Mouse (Mus musculus) intestine, embryonic 16.5 days (tissue): ENCODE results near the gene Gfral. TPM values are rescaled to one million over a fixed set of nuclear protein-coding genes. Genes with fewer than 3 reads are reported as not detected.
A peak's percentile ranks its signal among the peaks of the same experiment; 100 is the strongest.

Source experiments
- ATAC-seq: fragments of 200-750 bp; cut with Nextera tagmentation; 2 replicates; pipeline ENCODE4 v1.8.0; 2017; ENCODE audit warnings: moderate TSS enrichment, moderate library complexity
- H3K27ac ChIP-seq: fragments of 300-500 bp; sonication (generic); 2 replicates; pipeline ENCODE4 v1.5.1; 2014; ENCODE audit warnings: mild to moderate bottlenecking, low read length
- H3K27me3 ChIP-seq: fragments of 300-500 bp; sonication (generic); replicated peaks from 2 replicates; pipeline ENCODE4 v1.6.1; 2014; ENCODE audit warnings: low read length, control low read depth, mixed read lengths; ENCODE audit not compliant: control insufficient read depth, insufficient read depth
- H3K36me3 ChIP-seq: fragments of 300-500 bp; sonication (generic); 2 replicates; pipeline ENCODE4 v1.6.1; 2014; ENCODE audit warnings: low read length, control low read depth; ENCODE audit not compliant: control insufficient read depth, insufficient read depth
- H3K4me1 ChIP-seq: fragments of 300-500 bp; sonication (generic); 2 replicates; pipeline ENCODE4 v1.6.1; 2014; ENCODE audit warnings: low read length, control low read depth, mixed read lengths; ENCODE audit not compliant: control insufficient read depth, insufficient read depth
- H3K4me2 ChIP-seq: fragments of 300-500 bp; sonication (generic); 2 replicates; pipeline ENCODE4 v1.6.1; 2014; ENCODE audit warnings: low read depth, low read length, control low read depth
- H3K4me3 ChIP-seq: fragments of 300-500 bp; sonication (generic); 2 replicates; pipeline ENCODE4 v1.5.1; 2014; ENCODE audit warnings: mild to moderate bottlenecking, low read length
- H3K9ac ChIP-seq: fragments of 300-500 bp; sonication (generic); 2 replicates; pipeline ENCODE4 v1.6.1; 2014; ENCODE audit warnings: low read depth, low read length
- H3K9me3 ChIP-seq: fragments of 300-500 bp; sonication (generic); 2 replicates; pipeline ENCODE4 v1.6.1; 2016; ENCODE audit warnings: low read length, control low read depth; ENCODE audit not compliant: control insufficient read depth
- WGBS: fragments of 180-500 bp; shearing (Covaris S2); extraction: QIAGEN DNeasy Blood & Tissue Kit; methylation state at CpG from one replicate; pipeline ENCODE4 v1.1.7; 2014; 5-methylcytosine and 5-hydroxymethylcytosine counted together
- polyA plus RNA-seq: library from polyadenylated mRNA; unstranded; fragments of >200 nt; fragmentation: Nextera tagmentation; extraction: Ambion mirVana; gene quantifications from 2 replicates; pipeline ENCODE4 v1.2.1, GENCODE M21; 2015

Gfral gene
- polyA plus RNA-seq, result not detected in 2 replicates

GRCm38 (mm10) chr9:76213557-76213956 lies at the start of gene Gfral:
TSS of gene Gfral (minus strand) at chr9:76213657.
- Histone ChIP-seq H3K4me2 (no peak within 1 kb of the TSS), H3K4me1 (no peaks in the 10 kb centered on the region), H3K27ac (no peak within 1 kb of the TSS), H3K4me3 (no peak within 1 kb of the TSS), H3K27me3 (no peaks in the 10 kb centered on the region), H3K9me3 (no peaks in the 10 kb centered on the region), H3K9ac (no peak within 1 kb of the TSS), H3K36me3 (no peaks in the 10 kb centered on the region)
- ATAC-seq, result no peak
- WGBS, result 83% methylated on average over 2 of the region's 2 CpGs

- ATAC-seq, result no peak; the same call in 1 of the 2 replicates
- Histone ChIP-seq H3K27me3 (no peaks in the 10 kb centered on the region), H3K9me3 (no peaks in the 10 kb centered on the region), H3K4me2 (no peak overlapping the region), H3K4me3 (no peak overlapping the region), H3K4me1 (no peaks in the 10 kb centered on the region), H3K27ac (no peak overlapping the region), H3K36me3 (no peaks in the 10 kb centered on the region), H3K9ac (no peak overlapping the region)
- 66% methylated on average over 5 of the region's 5 CpGs for WGBS
These were observed 44.3 kb upstream of the Gfral start for GRCm38 (mm10) chr9:76257731-76258130.

- no peaks in the 10 kb centered on the region for H3K27me3 ChIP-seq
- H3K27ac ChIP-seq, result no peak overlapping the region
- no peak overlapping the region for H3K4me2 ChIP-seq
- no peaks in the 10 kb centered on the region for H3K4me1 ChIP-seq
- H3K4me3 ChIP-seq, result no peak overlapping the region
- H3K36me3 ChIP-seq, result no peaks in the 10 kb centered on the region
- ATAC-seq, result no peak
- 57% methylated on average over 7 of the region's 7 CpGs for WGBS
- no peak overlapping the region for H3K9ac ChIP-seq
- H3K9me3 ChIP-seq, result no peaks in the 10 kb centered on the region
These were observed 39.1 kb upstream of the Gfral start for GRCm38 (mm10) chr9:76252544-76252943.

- Histone ChIP-seq H3K4me3 (no peak overlapping the region), H3K9ac (no peak overlapping the region), H3K27me3 (no peaks in the 10 kb centered on the region), H3K4me2 (no peak overlapping the region), H3K36me3 (no peaks in the 10 kb centered on the region), H3K4me1 (no peaks in the 10 kb centered on the region), H3K27ac (no peak overlapping the region), H3K9me3 (no peaks in the 10 kb centered on the region)
- no peak for ATAC-seq
- WGBS, result 83% methylated on average over 4 of the region's 4 CpGs
These were observed 38.7 kb upstream of the Gfral start for GRCm38 (mm10) chr9:76252109-76252508.

- Histone ChIP-seq H3K9me3 (no peaks in the 10 kb centered on the region), H3K4me1 (no peaks in the 10 kb centered on the region), H3K9ac (no peak overlapping the region), H3K4me3 (no peak overlapping the region), H3K4me2 (no peak overlapping the region), H3K27me3 (no peaks in the 10 kb centered on the region), H3K27ac (no peak overlapping the region), H3K36me3 (no peaks in the 10 kb centered on the region)
- WGBS, result 37% methylated on average over 1 of the region's 1 CpGs
- ATAC-seq, result no peak
These were observed 28.9 kb upstream of the Gfral start for GRCm38 (mm10) chr9:76242322-76242721.

- Histone ChIP-seq H3K4me2 (no peak overlapping the region), H3K4me1 (no peaks in the 10 kb centered on the region), H3K4me3 (no peak overlapping the region), H3K27ac (no peak overlapping the region), H3K27me3 (no peaks in the 10 kb centered on the region), H3K9me3 (no peaks in the 10 kb centered on the region), H3K9ac (no peak overlapping the region), H3K36me3 (no peaks in the 10 kb centered on the region)
- no peak for ATAC-seq
- WGBS, result 79% methylated on average over 5 of the region's 5 CpGs
These were observed 24.5 kb upstream of the Gfral start for GRCm38 (mm10) chr9:76237946-76238345.

- Histone ChIP-seq H3K4me1 (no peaks in the 10 kb centered on the region), H3K9me3 (no peaks in the 10 kb centered on the region), H3K27ac (no peak overlapping the region), H3K27me3 (no peaks in the 10 kb centered on the region), H3K36me3 (no peaks in the 10 kb centered on the region), H3K4me3 (no peak overlapping the region), H3K4me2 (no peak overlapping the region), H3K9ac (no peak overlapping the region)
- ATAC-seq, result peak; percentile 84
- 38% methylated on average over 12 of the region's 12 CpGs for WGBS
These were observed 23.8 kb upstream of the Gfral start for GRCm38 (mm10) chr9:76237243-76237642.

GRCm38 (mm10) chr9:76236626-76237025 lies 23.2 kb upstream of the Gfral start:
- Histone ChIP-seq H3K4me3 (peak overlapping the region; percentile 47), H3K4me2 (peak overlapping the region; percentile 71; the same call in 1 of the 2 replicates), H3K36me3 (no peaks in the 10 kb centered on the region), H3K9me3 (no peaks in the 10 kb centered on the region), H3K4me1 (no peaks in the 10 kb centered on the region), H3K27me3 (no peaks in the 10 kb centered on the region), H3K27ac (no peak overlapping the region), H3K9ac (no peak overlapping the region)
- 2% methylated on average over 7 of the region's 7 CpGs for WGBS
- peak; percentile 84 for ATAC-seq

- Histone ChIP-seq H3K9ac (peak overlapping the region; percentile 65), H3K4me3 (peak overlapping the region; percentile 47), H3K36me3 (no peaks in the 10 kb centered on the region), H3K9me3 (no peaks in the 10 kb centered on the region), H3K4me2 (peak overlapping the region; percentile 71), H3K4me1 (no peaks in the 10 kb centered on the region), H3K27ac (peak overlapping the region; percentile 61), H3K27me3 (no peaks in the 10 kb centered on the region)
- ATAC-seq, result peak; percentile 73
- 6% methylated on average over 14 of the region's 14 CpGs for WGBS
These were observed 22.6 kb upstream of the Gfral start for GRCm38 (mm10) chr9:76235945-76236503.

- H3K4me3 ChIP-seq, result no peak overlapping the region
- H3K9ac ChIP-seq, result no peak overlapping the region
- H3K9me3 ChIP-seq, result no peaks in the 10 kb centered on the region
- ATAC-seq, result no peak
- no peaks in the 10 kb centered on the region for H3K36me3 ChIP-seq
- no peak overlapping the region for H3K4me2 ChIP-seq
- H3K27me3 ChIP-seq, result no peaks in the 10 kb centered on the region
- no peak overlapping the region for H3K27ac ChIP-seq
- no peaks in the 10 kb centered on the region for H3K4me1 ChIP-seq
- WGBS, result 50% methylated on average over 7 of the region's 7 CpGs
These were observed 21.4 kb upstream of the Gfral start for GRCm38 (mm10) chr9:76234899-76235298.
